Mouse (Mus musculus) thymus, adult 2 months (tissue): ENCODE measurements at regions not wholly inside any gene's neighbourhood (a gene's known extent, or its start where the extent isn't known, plus 50 kb on each side); places are given as distances from the start of the nearest gene placed in this dataset.

Experiments
- DNase-seq: peaks from one replicate; pipeline ENCODE4 v3.0.0; 2021
- H3K27ac ChIP-seq: fragments of 200-500 bp; 2 replicates; pipeline ENCODE4 v1.5.1; 2012; ENCODE audit warnings: low read length, control low read depth; ENCODE audit not compliant: control insufficient read depth, insufficient read depth
- H3K27me3 ChIP-seq: fragments of 200-500 bp; 2 replicates; pipeline ENCODE4 v1.6.1; 2012; ENCODE audit warnings: mild to moderate bottlenecking, low read length, moderate library complexity, mixed read lengths; ENCODE audit not compliant: control insufficient read depth, insufficient read depth
- H3K36me3 ChIP-seq: fragments of 200-500 bp; 2 replicates; pipeline ENCODE4 v1.6.1; 2012; ENCODE audit warnings: mild to moderate bottlenecking, low read length, moderate library complexity; ENCODE audit not compliant: control insufficient read depth, insufficient read depth
- H3K4me1 ChIP-seq: fragments of 200-500 bp; replicated peaks from 2 replicates; pipeline ENCODE4 v1.6.1; 2012; ENCODE audit warnings: low read length; ENCODE audit not compliant: control insufficient read depth, insufficient read depth
- H3K4me3 ChIP-seq: fragments of 200-500 bp; 2 replicates; pipeline ENCODE4 v1.5.1; 2012; ENCODE audit warnings: mild to moderate bottlenecking, low read length, control low read depth, moderate library complexity; ENCODE audit not compliant: control insufficient read depth, insufficient read depth
- CTCF ChIP-seq: fragments of 200-500 bp; IDR thresholded peaks from 2 replicates; pipeline ENCODE4 v1.5.1; 2012; ENCODE audit warnings: mild to moderate bottlenecking, control low read depth, low read length, moderate library complexity, borderline replicate concordance; ENCODE audit not compliant: control insufficient read depth, poor library complexity, insufficient read depth; ENCODE audit errors: extremely low read depth
- POLR2A ChIP-seq: fragments of 200-500 bp; IDR thresholded peaks from 2 replicates; pipeline ENCODE4 v1.6.1; 2012; ENCODE audit warnings: mild to moderate bottlenecking, low read length, control low read depth, moderate library complexity; ENCODE audit not compliant: control insufficient read depth, poor library complexity, insufficient read depth; ENCODE audit errors: extremely low read depth
- WGBS: fragments of 180-500 bp; shearing (Covaris S2); methylation state at CpG from one replicate; pipeline ENCODE4 v1.1.7; 2018; 5-methylcytosine and 5-hydroxymethylcytosine counted together

DNA sequence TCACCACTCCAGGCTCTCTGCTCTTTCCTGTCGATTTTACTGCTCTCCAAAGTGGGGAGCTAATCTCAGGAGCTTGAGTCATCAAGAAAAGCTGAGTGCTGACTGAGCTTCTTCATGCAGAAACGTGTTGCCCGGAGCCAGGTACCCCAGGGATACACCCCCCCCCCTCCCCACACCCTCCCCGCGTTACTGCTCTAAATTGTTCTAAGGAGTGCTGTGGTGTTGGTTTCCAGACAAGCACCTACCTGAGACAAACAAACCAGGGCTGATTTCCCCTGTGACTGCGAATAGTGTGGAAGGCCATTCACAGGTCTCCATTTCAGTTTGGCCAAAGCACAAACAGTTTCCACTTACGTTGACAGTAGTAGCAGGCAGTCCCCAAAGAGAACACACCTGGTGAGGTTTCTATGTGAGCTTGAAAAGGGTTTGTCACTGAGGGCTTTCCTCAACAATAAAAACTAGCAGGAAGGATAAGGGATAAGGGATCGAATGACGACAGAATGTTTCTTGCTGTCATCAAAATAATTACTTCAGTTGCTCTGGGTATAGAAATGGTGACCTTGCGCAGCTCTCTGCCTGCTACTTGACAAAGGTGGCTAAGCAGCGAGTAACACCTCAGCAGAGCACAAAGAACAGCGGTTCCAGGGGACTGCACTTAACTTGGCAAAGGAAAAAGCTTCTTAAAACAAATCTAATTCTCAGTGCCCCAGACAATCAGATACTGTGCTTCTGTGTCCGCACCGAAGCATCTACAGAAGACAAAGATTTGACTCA, 1325.0 kb downstream of the Zfp704 start:
- no peaks in the 10 kb centered on the region for H3K36me3 ChIP-seq
- 78% methylated on average over 14 of the region's 14 CpGs for WGBS
- DNase-seq = no peak
- no peaks in the 10 kb centered on the region for H3K4me1 ChIP-seq
- H3K27ac ChIP-seq = no peak overlapping the region
- H3K27me3 ChIP-seq = no peaks in the 10 kb centered on the region
- no peak overlapping the region for H3K4me3 ChIP-seq
- no peak for TF ChIP-seq POLR2A

GRCm38 (mm10) chr3:8282411-8282810, 1327.5 kb downstream of the Zfp704 start:
- TF ChIP-seq POLR2A = no peak
- TF ChIP-seq CTCF = no peak
- Histone ChIP-seq H3K36me3 (no peaks in the 10 kb centered on the region), H3K4me3 (no peak overlapping the region), H3K27me3 (no peaks in the 10 kb centered on the region), H3K27ac (no peak overlapping the region), H3K4me1 (no peaks in the 10 kb centered on the region)
- 90% methylated on average over 2 of the region's 2 CpGs for WGBS
- DNase-seq = no peak

DNA sequence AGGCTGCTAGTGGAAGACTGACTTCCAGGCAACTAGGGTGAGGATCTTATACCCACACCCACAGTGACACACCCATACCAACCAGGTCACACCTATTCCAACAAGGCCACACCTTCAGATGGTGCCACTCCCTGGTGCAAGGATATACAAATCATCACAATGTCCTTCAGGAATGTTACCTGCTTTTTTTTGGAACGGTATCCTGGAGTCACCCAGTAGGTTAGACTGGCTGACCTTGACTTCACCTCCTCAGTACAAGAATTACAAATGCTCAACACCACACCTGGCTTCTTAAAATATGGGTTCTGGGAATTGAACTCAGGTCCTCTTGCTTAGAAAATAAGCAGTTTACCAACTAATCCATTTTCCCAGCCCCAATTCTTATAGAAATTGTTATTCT, 1333.2 kb downstream of the Zfp704 start:
- Histone ChIP-seq H3K36me3 (no peaks in the 10 kb centered on the region), H3K27ac (no peak overlapping the region), H3K4me1 (no peaks in the 10 kb centered on the region), H3K4me3 (no peak overlapping the region), H3K27me3 (no peaks in the 10 kb centered on the region)
- DNase-seq = no peak
- no peak for TF ChIP-seq CTCF
- 78% methylated on average over 1 of the region's 1 CpGs for WGBS

DNA sequence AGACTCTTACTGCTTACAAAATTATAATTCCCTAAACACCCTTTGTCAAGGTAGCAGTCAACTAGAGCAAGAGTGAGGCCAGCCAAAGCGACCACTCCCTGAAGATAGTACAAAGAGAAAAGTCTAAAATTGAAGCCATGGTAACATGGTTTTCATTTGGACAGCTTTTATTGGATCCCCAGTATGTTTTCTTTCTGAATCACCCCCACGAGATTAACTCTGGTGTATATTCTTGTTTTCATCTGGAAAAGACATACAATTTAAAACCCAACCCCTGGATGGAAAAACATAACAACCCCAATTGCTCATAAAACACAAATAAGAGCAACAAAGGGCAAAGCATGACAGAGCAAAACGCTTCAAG, 1339.0 kb downstream of the Zfp704 start:
- 73% methylated on average over 3 of the region's 3 CpGs for WGBS
- no peak overlapping the region for H3K4me3 ChIP-seq
- H3K4me1 ChIP-seq = no peaks in the 10 kb centered on the region
- no peak for TF ChIP-seq CTCF
- no peak for TF ChIP-seq POLR2A
- DNase-seq = no peak
- H3K27me3 ChIP-seq = no peaks in the 10 kb centered on the region
- H3K27ac ChIP-seq = no peak overlapping the region
- H3K36me3 ChIP-seq = no peaks in the 10 kb centered on the region

DNA sequence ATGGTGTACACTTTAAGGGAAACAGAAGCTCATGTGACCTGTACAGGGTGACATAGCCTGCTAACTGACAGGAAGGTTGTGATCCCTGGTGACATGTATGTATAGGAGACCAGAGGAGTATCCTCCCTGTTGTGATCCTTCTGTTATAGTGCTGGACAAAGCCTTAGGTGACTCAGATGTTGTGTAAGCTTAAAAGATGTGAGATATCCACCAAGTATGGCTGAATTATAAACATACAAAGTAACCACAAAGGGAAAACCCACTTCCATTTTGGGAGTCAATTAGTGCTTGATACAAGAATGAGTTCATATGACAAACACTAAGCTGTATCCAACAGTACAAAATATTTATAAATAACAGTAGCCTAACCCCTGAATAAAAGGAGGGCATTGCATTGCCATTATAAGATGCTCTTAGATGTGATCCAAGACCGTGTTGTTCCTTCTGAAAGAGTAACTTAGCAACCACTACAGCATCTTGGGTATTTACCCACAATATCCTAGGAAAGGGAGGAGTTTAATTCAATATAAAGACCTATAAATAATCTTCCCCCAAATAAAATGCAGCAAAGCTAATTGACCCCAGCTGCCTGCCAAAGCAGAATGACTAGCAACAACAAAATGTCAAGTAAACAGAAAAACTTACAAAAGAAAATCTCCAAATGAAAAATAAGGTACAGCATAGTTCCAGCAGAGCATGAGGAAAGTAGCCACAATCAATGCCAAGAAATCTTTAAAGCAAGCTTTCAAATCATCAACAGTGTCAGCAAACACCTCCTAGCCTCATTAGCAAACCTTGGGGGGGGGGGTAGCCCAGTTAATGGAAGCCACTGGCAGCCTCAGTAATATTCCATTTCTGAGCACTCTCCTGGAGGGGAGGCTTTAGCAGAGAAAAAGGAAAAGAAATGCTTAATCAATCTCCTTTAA, 1339.6 kb downstream of the Zfp704 start:
- Histone ChIP-seq H3K4me3 (no peak overlapping the region), H3K4me1 (no peaks in the 10 kb centered on the region), H3K27ac (no peak overlapping the region), H3K36me3 (no peaks in the 10 kb centered on the region), H3K27me3 (no peaks in the 10 kb centered on the region)
- no peak for DNase-seq
- 83% methylated on average over 1 of the region's 1 CpGs for WGBS
- no peak for TF ChIP-seq POLR2A
- TF ChIP-seq CTCF = no peak

- no peaks in the 10 kb centered on the region for H3K27me3 ChIP-seq
- no peaks in the 10 kb centered on the region for H3K4me1 ChIP-seq
- no peak overlapping the region for H3K27ac ChIP-seq
- no peak overlapping the region for H3K4me3 ChIP-seq
- no peak for DNase-seq
- 76% methylated on average over 3 of the region's 3 CpGs for WGBS
- TF ChIP-seq POLR2A = no peak
- no peaks in the 10 kb centered on the region for H3K36me3 ChIP-seq
These were observed 1344.1 kb downstream of the Zfp704 start for GRCm38 (mm10) chr3:8265783-8266182.
